Mouse (Mus musculus) adrenal gland, postnatal 10 days (tissue): ENCODE results near the gene Timm44. TPM values are rescaled to one million over a fixed set of nuclear protein-coding genes. Genes with fewer than 3 reads are reported as not detected.

Experiments
- DNase-seq: peaks from one replicate; pipeline ENCODE4 v3.0.0; 2021; ENCODE audit warnings: mixed read lengths
- long read RNA-seq, 2 experiments: library from polyadenylated mRNA; stranded (forward); transcript quantifications; one replicate each; pipeline ENCODE4 v2.0.0; 2021
- total RNA-seq, 2 experiments: library from RNA; stranded (reverse); gene quantifications; 2 replicates each; pipeline ENCODE4 v1.2.3; 2021

Timm44 gene
- total RNA-seq, result 100 to 1,000 TPM; 150 to 180 TPM
- long read RNA-seq, experiment 1, transcript Timm44-201 (13 exons, 1,790 nt), result major isoform, 201 of 256 reads
- long read RNA-seq, experiment 1, partial matches to known transcripts, result 16 of 256 reads
- long read RNA-seq, experiment 1, other reads (novel, unspliced or antisense), result 38 of 256 reads
- long read RNA-seq, experiment 2, transcript Timm44-201 (13 exons, 1,790 nt), result major isoform, 122 of 169 reads
- long read RNA-seq, experiment 2, partial matches to known transcripts, result 19 of 169 reads
- long read RNA-seq, experiment 2, other reads (novel, unspliced or antisense), result 21 of 169 reads

- DNase-seq, result peak; percentile 96
Measured at GRCm38 (mm10) chr8:4275275-4276110, at the start of gene Timm44. Gene Timm44, minus strand, starts transcription at chr8:4275913.

GRCm38 (mm10) chr8:4324983-4325750 is 49.5 kb upstream of the Timm44 start, which contains the start of the genes Ccl25 and Elavl1:
Gene Ccl25, plus strand, starts transcription at chr8:4325210.
Gene Elavl1, minus strand, starts transcription at chr8:4325413.
- peak; percentile 98 for DNase-seq

GRCm38 (mm10) chr8:4324525-4324924 is 48.8 kb upstream of the Timm44 start:
- no peak for DNase-seq

- DNase-seq, result no peak
Measured at GRCm38 (mm10) chr8:4323917-4324316, 48.2 kb upstream of the Timm44 start.

- DNase-seq, result peak; percentile 86
Measured at GRCm38 (mm10) chr8:4322470-4322869, 46.8 kb upstream of the Timm44 start.

- no peak for DNase-seq
Measured at GRCm38 (mm10) chr8:4321031-4321430, 45.3 kb upstream of the Timm44 start.

- DNase-seq, result no peak
Measured at GRCm38 (mm10) chr8:4320404-4320803, 44.7 kb upstream of the Timm44 start.

- no peak for DNase-seq
Measured at GRCm38 (mm10) chr8:4319573-4319872, 43.8 kb upstream of the Timm44 start.

- no peak for DNase-seq
Measured at GRCm38 (mm10) chr8:4318796-4319572, 43.3 kb upstream of the Timm44 start.

- no peak for DNase-seq
Measured at GRCm38 (mm10) chr8:4318124-4318523, 42.4 kb upstream of the Timm44 start.

GRCm38 (mm10) chr8:4314852-4315251 is 39.1 kb upstream of the Timm44 start:
- no peak for DNase-seq

GRCm38 (mm10) chr8:4313254-4314124 is 37.8 kb upstream of the Timm44 start:
- no peak for DNase-seq

- no peak for DNase-seq
Measured at GRCm38 (mm10) chr8:4312104-4312503, 36.4 kb upstream of the Timm44 start.

GRCm38 (mm10) chr8:4305838-4306237 is 30.1 kb upstream of the Timm44 start:
- no peak for DNase-seq

- no peak for DNase-seq
Measured at GRCm38 (mm10) chr8:4304124-4304547, 28.4 kb upstream of the Timm44 start.

GRCm38 (mm10) chr8:4297822-4298221 is 22.1 kb upstream of the Timm44 start:
- DNase-seq, result no peak

- no peak for DNase-seq
Measured at GRCm38 (mm10) chr8:4292738-4293137, 17.0 kb upstream of the Timm44 start.

GRCm38 (mm10) chr8:4276111-4276465 is 375 bp upstream of the Timm44 start:
- no peak for DNase-seq

GRCm38 (mm10) chr8:4269609-4270008 is 6.1 kb downstream of the Timm44 start:
- no peak for DNase-seq

- peak; percentile 50 for DNase-seq
Measured at GRCm38 (mm10) chr8:4267627-4268026, 8.1 kb downstream of the Timm44 start.
